Mouse (Mus musculus) stomach, embryonic 16.5 days (tissue): ENCODE measurements at regions not wholly inside any gene's neighbourhood (a gene's known extent, or its start where the extent isn't known, plus 50 kb on each side); places are given as distances from the start of the nearest gene placed in this dataset.

Experiments used
- ATAC-seq: fragments of 200-750 bp; cut with Nextera tagmentation; 2 replicates; pipeline ENCODE4 v1.8.0; 2017; ENCODE audit warnings: moderate number of reproducible peaks, moderate TSS enrichment; ENCODE audit not compliant: insufficient read depth, low FRiP score
- H3K27ac ChIP-seq: fragments of 300-500 bp; sonication (generic); 2 replicates; pipeline ENCODE4 v1.5.1; 2014; ENCODE audit warnings: low read length
- H3K27me3 ChIP-seq: fragments of 300-500 bp; sonication (generic); 2 replicates; pipeline ENCODE4 v1.6.1; 2014; ENCODE audit warnings: low read length, control low read depth, mixed read lengths; ENCODE audit not compliant: control insufficient read depth, insufficient read depth
- H3K36me3 ChIP-seq: fragments of 300-500 bp; sonication (generic); 2 replicates; pipeline ENCODE4 v1.6.1; 2014; ENCODE audit warnings: low read length; ENCODE audit not compliant: control insufficient read depth, insufficient read depth
- H3K4me1 ChIP-seq: fragments of 300-500 bp; sonication (generic); 2 replicates; pipeline ENCODE4 v1.6.1; 2014; ENCODE audit warnings: low read length, control low read depth, mixed read lengths; ENCODE audit not compliant: control insufficient read depth, insufficient read depth
- H3K4me2 ChIP-seq: fragments of 300-500 bp; sonication (generic); 2 replicates; pipeline ENCODE4 v1.6.1; 2014; ENCODE audit warnings: low read depth, low read length, mixed read lengths
- H3K4me3 ChIP-seq: fragments of 300-500 bp; sonication (generic); replicated peaks from 2 replicates; pipeline ENCODE4 v1.5.1; 2014; ENCODE audit warnings: mild to moderate bottlenecking, low read length
- H3K9ac ChIP-seq: fragments of 300-500 bp; sonication (generic); 2 replicates; pipeline ENCODE4 v1.6.1; 2014; ENCODE audit warnings: low read length
- H3K9me3 ChIP-seq: fragments of 300-500 bp; sonication (generic); replicated peaks from 2 replicates; pipeline ENCODE4 v1.6.1; 2016; ENCODE audit warnings: low read length, control low read depth; ENCODE audit not compliant: control insufficient read depth
- WGBS: fragments of 180-500 bp; shearing (Covaris S2); extraction: QIAGEN DNeasy Blood & Tissue Kit; methylation state at CpG from one replicate; pipeline ENCODE4 v1.1.7; 2014; 5-methylcytosine and 5-hydroxymethylcytosine counted together

DNA sequence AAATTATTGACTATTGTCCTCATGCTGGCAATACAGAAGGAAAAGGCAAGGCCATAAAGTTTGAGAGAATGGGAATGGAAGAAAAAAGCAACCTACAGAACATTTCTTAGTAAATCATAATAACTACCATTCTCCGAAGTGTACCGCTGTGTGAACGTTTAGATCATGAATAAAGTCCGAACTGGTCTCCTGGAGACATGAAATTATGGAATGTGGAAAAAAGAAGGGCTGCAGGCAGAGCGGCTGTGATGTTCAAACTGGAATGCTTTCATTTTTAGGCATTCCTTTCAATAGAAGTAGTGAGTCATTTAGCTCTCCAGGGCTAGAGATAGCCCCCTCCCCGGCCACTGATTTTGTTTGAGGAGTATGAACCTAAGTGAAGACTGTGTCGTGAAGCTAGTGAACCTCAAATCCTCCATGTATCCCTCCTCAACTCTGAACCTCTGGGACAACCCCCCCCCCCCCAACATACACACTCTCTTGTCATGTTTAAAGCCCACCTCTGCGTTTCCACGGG lies 202.9 kb upstream of the Krr1 start:
- H3K4me2 ChIP-seq: no peak overlapping the region
- H3K4me3 ChIP-seq: no peak overlapping the region
- ATAC-seq: peak; percentile 19; the same call in 1 of the 2 replicates
- H3K27ac ChIP-seq: peak overlapping the region; percentile 67
- no peaks in the 10 kb centered on the region for H3K36me3 ChIP-seq
- 53% methylated on average over 9 of the region's 9 CpGs for WGBS
- no peaks in the 10 kb centered on the region for H3K27me3 ChIP-seq
- H3K4me1 ChIP-seq: peaks cover 12% of the 10 kb centered on the region
- H3K9me3 ChIP-seq: no peaks in the 10 kb centered on the region
- H3K9ac ChIP-seq: no peak overlapping the region

DNA sequence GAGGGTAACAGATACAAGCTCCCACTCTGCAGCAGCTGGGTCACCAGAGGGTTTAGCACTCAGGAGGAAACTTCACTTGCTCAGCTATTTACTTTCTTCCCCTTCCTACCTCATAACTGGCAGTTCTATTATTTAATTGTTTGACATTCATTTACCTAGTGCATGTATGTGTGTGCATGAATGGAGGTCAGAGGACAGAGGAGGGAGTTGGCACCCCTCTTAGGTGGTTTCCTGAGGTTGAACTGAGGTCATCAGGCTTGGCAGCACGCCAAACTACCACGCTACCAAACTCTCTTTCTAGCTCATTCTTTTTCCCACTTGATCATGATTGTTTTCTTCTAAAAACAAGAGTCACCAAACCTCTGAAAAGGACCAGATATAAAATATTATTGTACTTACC lies 202.4 kb upstream of the Krr1 start:
- Histone ChIP-seq H3K27ac (peak overlapping the region; percentile 67), H3K4me3 (no peak overlapping the region), H3K27me3 (no peaks in the 10 kb centered on the region), H3K4me2 (no peak overlapping the region), H3K36me3 (no peaks in the 10 kb centered on the region), H3K9me3 (no peaks in the 10 kb centered on the region), H3K9ac (no peak overlapping the region), H3K4me1 (peaks cover 12% of the 10 kb centered on the region)
- peak; percentile 87; the same call in 1 of the 2 replicates for ATAC-seq
- WGBS: 48% methylated on average over 2 of the region's 2 CpGs

DNA sequence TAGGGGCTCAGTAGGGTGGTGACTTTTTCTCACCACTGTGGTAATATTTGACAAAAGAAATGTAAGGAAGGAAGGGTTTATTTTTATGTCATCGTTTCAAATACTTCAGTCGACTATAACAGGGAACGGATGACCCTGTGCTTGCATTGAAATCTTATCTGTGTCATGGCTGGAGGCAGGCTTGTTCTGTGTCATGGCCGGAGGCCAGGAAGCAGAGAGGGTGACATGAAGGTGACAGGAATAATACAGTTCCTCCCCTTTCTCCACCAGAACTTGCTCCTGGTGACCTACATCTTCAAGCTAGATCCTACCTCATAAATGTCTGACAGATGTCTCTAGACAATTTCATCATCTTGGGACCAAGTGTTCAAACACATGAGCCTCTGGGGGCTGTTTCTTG lies 201.5 kb upstream of the Krr1 start:
- Histone ChIP-seq H3K4me2 (no peak overlapping the region), H3K36me3 (no peaks in the 10 kb centered on the region), H3K4me1 (peaks cover 12% of the 10 kb centered on the region), H3K4me3 (no peak overlapping the region), H3K27ac (no peak overlapping the region), H3K27me3 (no peaks in the 10 kb centered on the region), H3K9ac (no peak overlapping the region), H3K9me3 (no peaks in the 10 kb centered on the region)
- no peak for ATAC-seq
- 67% methylated on average over 4 of the region's 4 CpGs for WGBS

DNA sequence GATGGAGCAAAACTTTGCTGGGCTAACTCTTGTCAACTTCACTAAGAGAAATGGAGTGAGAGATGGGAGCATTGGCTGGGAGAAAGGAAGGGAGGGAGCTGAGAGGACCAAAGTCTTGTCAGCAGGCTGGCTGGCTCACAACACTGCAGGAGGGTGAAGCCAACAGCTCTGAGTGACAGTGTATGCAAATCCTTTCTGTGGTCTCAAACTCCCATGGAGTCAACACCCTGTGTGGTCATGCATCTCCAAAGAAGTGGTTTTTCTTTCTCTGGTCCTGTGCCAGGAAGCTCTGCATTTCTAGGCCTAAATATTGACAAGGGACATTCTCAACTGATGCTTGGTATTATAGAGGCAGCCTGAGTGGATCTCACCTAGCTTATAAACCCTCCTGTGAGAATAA lies 194.9 kb upstream of the Krr1 start:
- Histone ChIP-seq H3K27me3 (no peaks in the 10 kb centered on the region), H3K4me2 (no peak overlapping the region), H3K4me1 (no peaks in the 10 kb centered on the region), H3K27ac (no peak overlapping the region), H3K9me3 (no peaks in the 10 kb centered on the region), H3K36me3 (no peaks in the 10 kb centered on the region), H3K4me3 (no peak overlapping the region), H3K9ac (no peak overlapping the region)
- no peak for ATAC-seq

DNA sequence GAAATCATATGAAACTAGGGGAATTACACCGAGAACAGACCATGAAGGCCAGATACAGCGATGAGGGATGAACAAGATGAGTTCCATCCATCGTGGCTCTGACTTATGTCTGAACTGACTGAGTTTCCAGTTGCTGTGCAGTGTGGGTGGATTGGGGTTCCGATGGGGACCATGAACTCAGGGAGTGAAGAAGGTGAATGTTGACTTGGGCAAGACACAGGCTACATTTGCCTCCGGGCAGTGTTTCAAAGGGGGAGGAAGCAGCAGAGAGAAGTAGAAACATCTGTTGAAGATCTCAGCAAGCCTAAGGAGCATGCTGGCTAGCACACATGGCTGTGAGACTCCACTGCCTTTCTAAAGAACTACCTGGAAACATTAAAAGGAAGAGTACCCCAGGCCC lies 194.4 kb upstream of the Krr1 start:
- H3K9ac ChIP-seq: no peak overlapping the region
- H3K4me2 ChIP-seq: no peak overlapping the region
- H3K36me3 ChIP-seq: no peaks in the 10 kb centered on the region
- no peak for ATAC-seq
- 80% methylated on average over 5 of the region's 5 CpGs for WGBS
- no peak overlapping the region for H3K4me3 ChIP-seq
- H3K9me3 ChIP-seq: no peaks in the 10 kb centered on the region
- no peaks in the 10 kb centered on the region for H3K4me1 ChIP-seq
- H3K27ac ChIP-seq: no peak overlapping the region
- H3K27me3 ChIP-seq: no peaks in the 10 kb centered on the region

DNA sequence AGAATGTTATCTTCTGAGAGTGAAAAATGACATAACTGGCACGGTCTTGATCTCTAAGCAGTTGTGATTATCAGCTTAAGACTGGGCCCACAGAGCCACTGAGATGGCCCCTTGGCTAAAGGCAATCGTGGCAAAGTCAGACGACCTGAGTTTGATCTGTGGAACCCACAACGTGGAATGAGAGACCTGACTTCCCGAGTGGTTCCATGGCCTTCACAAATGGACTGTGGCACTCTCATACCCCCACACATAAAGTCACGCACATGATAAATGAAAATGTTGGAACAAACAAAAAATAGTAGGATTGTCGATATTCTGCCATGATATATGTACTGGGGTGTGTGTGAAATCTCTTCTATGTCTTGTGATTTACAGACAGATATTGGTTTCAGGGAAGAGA lies 192.5 kb upstream of the Krr1 start:
- 0 out of 2 replicates have a peak, but pooled peaks cover 6% of the 10 kb centered on the region for H3K4me1 ChIP-seq
- H3K9me3 ChIP-seq: no peaks in the 10 kb centered on the region
- no peak overlapping the region for H3K4me2 ChIP-seq
- no peaks in the 10 kb centered on the region for H3K27me3 ChIP-seq
- no peak overlapping the region for H3K27ac ChIP-seq
- no peak overlapping the region for H3K4me3 ChIP-seq
- WGBS: 89% methylated on average over 7 of the region's 7 CpGs
- H3K9ac ChIP-seq: no peak overlapping the region
- ATAC-seq: no peak
- no peaks in the 10 kb centered on the region for H3K36me3 ChIP-seq

DNA sequence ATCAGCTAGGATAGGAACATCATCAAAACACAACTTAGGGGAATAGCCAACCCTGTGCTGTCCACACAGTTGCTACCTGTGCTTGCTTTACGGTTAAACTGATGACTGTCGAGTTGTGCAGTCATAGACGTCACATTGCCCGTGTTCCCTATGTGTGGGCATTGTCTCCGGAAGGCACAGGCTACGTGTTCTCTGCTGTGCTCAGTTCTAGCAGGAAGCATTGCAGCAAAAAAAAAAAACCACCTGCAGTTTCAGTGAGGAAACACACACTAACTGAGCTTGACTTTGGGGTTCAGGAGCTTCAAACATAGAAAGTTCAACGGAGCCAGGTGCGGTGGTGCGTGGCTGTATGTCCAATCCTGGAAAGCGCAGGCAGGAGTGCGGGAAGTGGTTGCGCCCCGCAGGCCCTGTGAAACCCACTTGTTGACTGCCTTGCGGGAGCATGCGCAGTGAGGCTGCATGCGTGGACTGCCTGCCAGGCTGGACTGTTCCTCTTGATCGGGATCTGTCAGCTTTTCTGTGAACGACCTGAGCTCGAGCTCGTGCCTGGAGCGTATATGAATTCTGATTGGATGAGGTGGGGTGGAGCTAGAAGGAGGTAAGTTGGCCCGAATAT lies 190.2 kb upstream of the Krr1 start:
- ATAC-seq: no peak
- H3K27ac ChIP-seq: no peak overlapping the region
- WGBS: 84% methylated on average over 22 of the region's 22 CpGs

DNA sequence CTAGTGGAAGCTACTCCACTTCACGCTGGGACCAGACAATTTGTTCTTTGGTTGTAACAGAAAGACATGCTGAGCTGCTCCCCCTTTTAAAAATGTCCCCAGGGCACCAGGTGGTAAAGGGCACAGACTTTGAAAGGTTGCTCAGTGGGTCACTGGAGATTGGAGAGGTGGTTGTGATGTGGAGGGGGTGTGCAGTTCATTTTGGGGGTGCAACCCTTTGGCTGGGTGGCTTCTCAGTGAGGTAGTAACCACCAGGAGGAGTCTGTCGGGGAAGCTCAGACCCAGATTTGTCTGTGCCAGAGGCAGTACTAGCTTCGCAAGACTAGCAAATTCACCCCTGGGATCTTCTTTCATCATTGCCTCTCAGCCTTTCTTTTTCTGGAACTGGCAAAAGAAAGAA lies 189.0 kb upstream of the Krr1 start:
- Histone ChIP-seq H3K27ac (no peak overlapping the region), H3K4me2 (no peak overlapping the region), H3K4me1 (0 out of 2 replicates have a peak, but pooled peaks cover 6% of the 10 kb centered on the region), H3K9me3 (no peaks in the 10 kb centered on the region), H3K9ac (no peak overlapping the region), H3K36me3 (no peaks in the 10 kb centered on the region), H3K27me3 (no peaks in the 10 kb centered on the region), H3K4me3 (no peak overlapping the region)
- WGBS: 81% methylated on average over 3 of the region's 3 CpGs
- ATAC-seq: no peak

More for the DNA sequence above, 190.2 kb upstream of the Krr1 start:
- Histone ChIP-seq H3K9me3 (no peaks in the 10 kb centered on the region), H3K4me2 (no peak overlapping the region), H3K36me3 (no peaks in the 10 kb centered on the region), H3K4me3 (no peak overlapping the region), H3K4me1 (0 out of 2 replicates have a peak, but pooled peaks cover 6% of the 10 kb centered on the region), H3K9ac (no peak overlapping the region), H3K27me3 (no peaks in the 10 kb centered on the region)

DNA sequence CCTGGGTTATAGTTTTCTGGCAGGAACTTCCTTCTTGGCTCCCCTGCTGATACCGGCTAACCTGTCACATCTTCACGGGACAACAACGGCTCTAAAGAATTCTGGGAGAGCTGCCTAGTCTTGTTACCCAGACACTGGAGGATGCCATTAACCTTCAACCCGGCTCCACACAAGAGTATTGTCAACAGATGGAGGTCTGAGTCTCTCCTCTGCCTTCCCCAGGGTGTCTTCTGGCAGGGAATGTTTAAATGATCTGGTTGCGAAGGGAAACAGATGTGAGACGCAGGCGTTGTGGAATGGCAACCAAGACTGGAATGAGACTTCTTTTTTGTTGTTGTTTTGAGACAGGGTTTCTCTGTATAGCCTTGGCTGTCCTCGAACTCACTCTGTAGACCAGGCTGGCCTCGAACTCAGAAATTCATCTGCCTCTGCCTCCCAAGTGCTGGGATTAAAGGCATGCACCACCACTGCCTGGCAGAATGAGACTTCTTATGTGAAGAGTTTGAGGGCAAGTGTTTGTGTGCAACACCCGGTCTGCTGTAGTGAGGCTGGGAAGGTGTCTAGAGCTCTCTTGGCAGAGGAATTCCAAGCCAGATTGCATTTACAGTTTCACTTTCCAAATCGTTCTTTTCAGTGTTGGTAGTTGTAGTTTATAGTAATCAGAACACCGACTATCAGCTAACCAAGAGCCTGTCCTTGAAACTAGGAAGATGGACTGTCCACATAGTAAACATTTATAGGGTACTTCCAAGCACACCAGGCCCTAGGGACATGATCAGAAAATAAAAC lies 188.2 kb upstream of the Krr1 start:
- H3K4me2 ChIP-seq: no peak overlapping the region
- 55% methylated on average over 12 of the region's 12 CpGs for WGBS
- no peak overlapping the region for H3K9ac ChIP-seq
- no peaks in the 10 kb centered on the region for H3K9me3 ChIP-seq
- H3K4me1 ChIP-seq: 0 out of 2 replicates have a peak, but pooled peaks cover 6% of the 10 kb centered on the region
- no peaks in the 10 kb centered on the region for H3K27me3 ChIP-seq
- H3K4me3 ChIP-seq: no peak overlapping the region
- no peak for ATAC-seq
- no peak overlapping the region for H3K27ac ChIP-seq
- H3K36me3 ChIP-seq: no peaks in the 10 kb centered on the region
